19 mouse cellular contexts compared by ENCODE assay signal in the genomic region with DNA sequence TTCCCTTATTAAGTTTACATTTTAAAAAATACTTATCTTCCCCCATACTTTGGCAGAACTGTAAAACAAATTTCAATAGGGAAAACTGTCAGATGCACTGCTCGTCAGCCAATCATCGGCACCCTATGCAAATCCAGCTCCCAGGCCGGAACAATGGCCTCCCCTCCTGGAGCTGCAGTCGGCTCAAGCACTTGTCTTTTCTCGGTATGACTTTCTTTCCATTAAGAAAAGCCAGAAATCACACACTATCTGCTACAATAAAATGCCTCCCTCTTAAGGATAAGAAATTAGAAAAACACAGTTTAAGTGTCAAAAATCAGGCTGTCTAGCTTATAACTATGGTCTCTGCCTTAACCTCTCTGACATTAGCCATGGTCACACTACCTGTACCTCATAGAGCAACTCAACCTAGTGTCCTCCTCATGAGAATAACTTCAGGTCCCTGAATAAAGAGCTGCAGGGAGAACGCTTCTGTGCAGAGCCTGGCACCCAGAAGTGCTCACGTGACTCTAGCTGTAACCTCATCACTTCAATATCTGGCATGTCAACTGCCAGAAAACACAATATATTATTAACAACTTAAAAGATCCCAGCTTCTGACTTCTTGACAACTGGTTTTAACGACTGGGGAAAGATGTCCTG. TPM values are rescaled to one million over a fixed set of nuclear protein-coding genes. Genes with fewer than 3 reads are reported as not detected.
DNase-seq lines count a peak whose midpoint lies in the region; ATAC-seq and TF ChIP-seq lines count a peak whose summit lies in the region.
"Had no signal": no experiment of that assay in that cellular context is flagged by ENCODE, and none has a peak within 500 bp of the region (broad histone marks: within the 10 kb centered on the region; RNA-seq: fewer than 3 reads in every experiment).

No protein-coding gene starts in this region.

- WGBS in midbrain, embryonic 11.5 days: 89% methylated on average over 8 of the region's 8 CpGs
- WGBS in midbrain, embryonic 15.5 days: 83% methylated on average over 8 of the region's 8 CpGs

- no peak for TF ChIP-seq RAD21 in CH12.LX (IDR thresholded peaks at IDR 0.05; ENCODE audit: low read depth, low read length)

- H3K27me3 ChIP-seq in midbrain, embryonic 11.5 days (ENCODE audit: control insufficient read depth, insufficient read depth, low read length): no peaks in the 10 kb centered on the region
- no peaks in the 10 kb centered on the region for H3K27me3 ChIP-seq in midbrain, embryonic 15.5 days (replicated peaks)
- H3K27me3 ChIP-seq in CH12.LX (replicated peaks): no peaks in the 10 kb centered on the region
- H3K27me3 ChIP-seq: embryonic facial prominence, embryonic 12.5 days; forebrain, embryonic 13.5 days; forebrain, embryonic 15.5 days had no signal

- no peak overlapping the region for H3K4me3 ChIP-seq in midbrain, embryonic 11.5 days (ENCODE audit: low read depth, low read length)
- no peak overlapping the region for H3K4me3 ChIP-seq in midbrain, embryonic 15.5 days
- H3K4me3 ChIP-seq in CH12.LX (replicated peaks in 1 of 3; ENCODE audit: low read depth in 2 of 3, low read length in 2 of 3, poor library complexity in 1 of 3): no peak overlapping the region
- H3K4me3 ChIP-seq: embryonic facial prominence, embryonic 10.5 days; embryonic facial prominence, embryonic 12.5 days; forebrain, embryonic 13.5 days; forebrain, embryonic 15.5 days had no signal

- peak; percentile 44 for DNase-seq in midbrain, embryonic 11.5 days (ENCODE audit: low spot score, missing footprints)
- DNase-seq in CH12.LX (ENCODE audit: extremely low read depth): peak; percentile 71
- DNase-seq in urinary bladder, postnatal 36 days (ENCODE audit: low spot score in 2 of 2): no peak
- no peak for DNase-seq in thymus, postnatal 36 days
- DNase-seq: adrenal gland, adult 2 months; adrenal gland, postnatal 10 days; adrenal gland, postnatal 25 days; cerebellum, adult 11 months; cerebellum, adult 18-20 months; cerebellum, adult 9-10 months; cerebellum, postnatal 10 days; cerebellum, postnatal 25 days; forebrain, postnatal 0 days had no signal

- peaks cover 5% of the 10 kb centered on the region; the same call in 1 of the 2 replicates for H3K9me3 ChIP-seq in midbrain, embryonic 11.5 days (ENCODE audit: control insufficient read depth, low read length)
- H3K9me3 ChIP-seq in midbrain, embryonic 15.5 days: no peaks in the 10 kb centered on the region
- H3K9me3 ChIP-seq in CH12.LX (replicated peaks; ENCODE audit: low read length): peaks cover 30% of the 10 kb centered on the region
- H3K9me3 ChIP-seq: forebrain, embryonic 15.5 days had no signal

- H3K27ac ChIP-seq in midbrain, embryonic 11.5 days (ENCODE audit: low read depth, low read length): no peak overlapping the region
- H3K27ac ChIP-seq in midbrain, embryonic 15.5 days: no peak overlapping the region
- H3K27ac ChIP-seq in CH12.LX (ENCODE audit: insufficient read depth, low read depth): peak overlapping the region; percentile 80
- H3K27ac ChIP-seq: embryonic facial prominence, embryonic 10.5 days; embryonic facial prominence, embryonic 12.5 days; forebrain, embryonic 13.5 days; forebrain, embryonic 15.5 days had no signal

- in situ Hi-C loops in CH12.LX (cut with MboI; ENCODE audit: low pct_ligation_motif_present, low pct_unique_long_range_greater_than_20kb, low sequenced_read_pairs): no loop called here

- peak; percentile 85 for TF ChIP-seq EP300 in CH12.LX (IDR thresholded peaks at IDR 0.05; ENCODE audit: low read length)

- no peak for TF ChIP-seq CTCF in CH12.LX (conservative IDR thresholded peaks at IDR 0.05 in 1 of 2, IDR thresholded peaks at IDR 0.05 in 1 of 2; ENCODE audit: low read depth in 2 of 2, low read length in 2 of 2)

- no peak for TF ChIP-seq POLR2A in CH12.LX (IDR thresholded peaks at IDR 0.05; ENCODE audit: low read depth, low read length)

- peaks cover 25% of the 10 kb centered on the region for H3K36me3 ChIP-seq in midbrain, embryonic 11.5 days (ENCODE audit: control insufficient read depth, insufficient read depth, low read length)
- peaks cover 27% of the 10 kb centered on the region for H3K36me3 ChIP-seq in midbrain, embryonic 15.5 days (replicated peaks)
- H3K36me3 ChIP-seq in CH12.LX (replicated peaks in 1 of 2; ENCODE audit: control insufficient read depth in 1 of 2, insufficient read depth in 1 of 2, low read length in 1 of 2): peaks cover 33 to 71% of the 10 kb centered on the region in 2 experiments

- H3K4me2 ChIP-seq in midbrain, embryonic 11.5 days: no peak overlapping the region
- H3K4me2 ChIP-seq in midbrain, embryonic 15.5 days: no peak overlapping the region
- H3K4me2 ChIP-seq in CH12.LX (ENCODE audit: insufficient read depth, low read depth, poor library complexity, severe bottlenecking): peak overlapping the region; percentile 92
- H3K4me2 ChIP-seq: embryonic facial prominence, embryonic 12.5 days; forebrain, embryonic 13.5 days; forebrain, embryonic 15.5 days had no signal

- no peak for ATAC-seq in midbrain, embryonic 11.5 days (ENCODE audit: low FRiP score)
- ATAC-seq in midbrain, embryonic 15.5 days (replicated peaks): no peak
- ATAC-seq: CD4-positive, CD25-positive, alpha-beta regulatory T cell, adult 4 months; forebrain, embryonic 13.5 days; forebrain, embryonic 15.5 days; forebrain, postnatal 0 days had no signal

- no peak overlapping the region for H3K9ac ChIP-seq in midbrain, embryonic 11.5 days (ENCODE audit: low read length)
- H3K9ac ChIP-seq in midbrain, embryonic 15.5 days: no peak overlapping the region
- H3K9ac ChIP-seq in CH12.LX (ENCODE audit: insufficient read depth, low read depth): peak overlapping the region; percentile 33
- H3K9ac ChIP-seq: embryonic facial prominence, embryonic 12.5 days; forebrain, embryonic 13.5 days; forebrain, embryonic 15.5 days; forebrain, postnatal 0 days had no signal

- dilution Hi-C loops in CH12.LX (cut with MboI; ENCODE audit: extremely low pct_ligation_motif_present, extremely low pct_unique_long_range_greater_than_20kb, low sequenced_read_pairs): no loop called here

- H3K79me2 ChIP-seq in CH12.LX (replicated peaks; ENCODE audit: control insufficient read depth, extremely low read depth, insufficient read depth, poor library complexity, severe bottlenecking): peaks cover 62% of the 10 kb centered on the region

- peaks cover 7% of the 10 kb centered on the region for H3K4me1 ChIP-seq in midbrain, embryonic 11.5 days (ENCODE audit: control insufficient read depth, insufficient read depth, low read length)
- peaks cover 16% of the 10 kb centered on the region for H3K4me1 ChIP-seq in midbrain, embryonic 15.5 days
- peaks cover 7 to 44% of the 10 kb centered on the region in 2 experiments for H3K4me1 ChIP-seq in CH12.LX (ENCODE audit: control insufficient read depth in 1 of 2, insufficient read depth in 2 of 2)

TF ChIP-seq in CH12.LX, 34 proteins besides CTCF, POLR2A, EP300 and RAD21 (continues in another document):
- no peak for TF ChIP-seq MXI1 (IDR thresholded peaks at IDR 0.05; ENCODE audit: low read depth, low read length)
- TF ChIP-seq CHD1 (IDR thresholded peaks at IDR 0.05; ENCODE audit: low read depth, low read length): no peak
- TF ChIP-seq PAX5 (IDR thresholded peaks at IDR 0.05; ENCODE audit: low read length): no peak
- TF ChIP-seq ELF1 (IDR thresholded peaks at IDR 0.05; ENCODE audit: low read depth, low read length): peak; percentile 48; the same call in 1 of the 2 replicates
- TF ChIP-seq IRF4 (IDR thresholded peaks at IDR 0.05; ENCODE audit: low read depth, low read length): peak; percentile 95
- TF ChIP-seq SMC3 (IDR thresholded peaks at IDR 0.05; ENCODE audit: low read depth, low read length): no peak
- TF ChIP-seq USF2 (conservative IDR thresholded peaks at IDR 0.05; ENCODE audit: low read depth, low read length): peak; percentile 58
- TF ChIP-seq MAZ (IDR thresholded peaks at IDR 0.05; ENCODE audit: low read depth, low read length): no peak
- TF ChIP-seq ZMIZ1 (IDR thresholded peaks at IDR 0.05; ENCODE audit: low read depth, low read length): no peak
- TF ChIP-seq ZNF384 (IDR thresholded peaks at IDR 0.05; ENCODE audit: low read depth, low read length): no peak
- no peak for TF ChIP-seq TCF12 (IDR thresholded peaks at IDR 0.05; ENCODE audit: low read depth, low read length)
- no peak for TF ChIP-seq POLR2AphosphoS2 (IDR thresholded peaks at IDR 0.05; ENCODE audit: low read depth, low read length)
- TF ChIP-seq ZKSCAN1 (IDR thresholded peaks at IDR 0.05; ENCODE audit: borderline replicate concordance, low read depth, low read length): no peak
- no peak for TF ChIP-seq E2F4 (IDR thresholded peaks at IDR 0.05; ENCODE audit: insufficient replicate concordance, low read depth, low read length)
- TF ChIP-seq MAFK (IDR thresholded peaks at IDR 0.05; ENCODE audit: insufficient replicate concordance, low read length): no peak
- peak; percentile 57 for TF ChIP-seq USF1 (IDR thresholded peaks at IDR 0.05; ENCODE audit: low read depth, low read length)

RNA-seq across cellular contexts. Expression of a gene that starts 5.9 kb away (rescaled TPM):
- 229 and 249 TPM in 2 replicates for polyA plus RNA-seq in midbrain, embryonic 11.5 days (2014; fragmentation: Nextera tagmentation; extraction: Ambion mirVana)
- polyA plus RNA-seq in midbrain, embryonic 15.5 days (2015; fragmentation: Nextera tagmentation; extraction: Ambion mirVana): 165 and 170 TPM in 2 replicates
- total RNA-seq in CH12.LX (2012; rRNA removed) (68.9 and 69.2 TPM in 2 replicates), CH12.LX (2014; rRNA removed) (190 and 191 TPM in 2 replicates)
- 125 and 185 TPM in 2 replicates for polyA plus RNA-seq in CH12.LX (2012; ENCODE audit: insufficient read length, low read depth)

RNA-seq across cellular contexts. Expression of a gene that starts 22.0 kb away (rescaled TPM):
- polyA plus RNA-seq in midbrain, embryonic 11.5 days (2014; fragmentation: Nextera tagmentation; extraction: Ambion mirVana): 47.2 and 53.8 TPM in 2 replicates
- 8.6 TPM in 2 replicates for polyA plus RNA-seq in midbrain, embryonic 15.5 days (2015; fragmentation: Nextera tagmentation; extraction: Ambion mirVana)
- total RNA-seq in CH12.LX (2012; rRNA removed) (16.0 and 19.6 TPM in 2 replicates), CH12.LX (2014; rRNA removed) (22.8 and 24.3 TPM in 2 replicates)
- 27.8 and 35.5 TPM in 2 replicates for polyA plus RNA-seq in CH12.LX (2012; ENCODE audit: insufficient read length, low read depth)
- polyA plus RNA-seq: adrenal gland, adult 2 months had no signal

RNA-seq across cellular contexts. Expression of a gene that starts 39.7 kb away (rescaled TPM):
- polyA plus RNA-seq in midbrain, embryonic 11.5 days (2014; fragmentation: Nextera tagmentation; extraction: Ambion mirVana): 118 and 127 TPM in 2 replicates
- 113 and 125 TPM in 2 replicates for polyA plus RNA-seq in midbrain, embryonic 15.5 days (2015; fragmentation: Nextera tagmentation; extraction: Ambion mirVana)
- total RNA-seq in CH12.LX (2012; rRNA removed): 27.2 and 33.8 TPM in 2 replicates
- total RNA-seq in CH12.LX (2014; rRNA removed): 97.6 and 110 TPM in 2 replicates
- 60.4 and 70.1 TPM in 2 replicates for polyA plus RNA-seq in CH12.LX (2012; ENCODE audit: insufficient read length, low read depth)

RNA-seq across cellular contexts. Expression of a gene that starts 49.6 kb away (rescaled TPM):
- 38.6 and 38.7 TPM in 2 replicates for polyA plus RNA-seq in midbrain, embryonic 11.5 days (2014; fragmentation: Nextera tagmentation; extraction: Ambion mirVana)
- 17.9 and 20.1 TPM in 2 replicates for polyA plus RNA-seq in midbrain, embryonic 15.5 days (2015; fragmentation: Nextera tagmentation; extraction: Ambion mirVana)
- 9.6 and 10.7 TPM in 2 replicates for total RNA-seq in CH12.LX (2012; rRNA removed)
- total RNA-seq in CH12.LX (2014; rRNA removed): 17.1 and 19.1 TPM in 2 replicates
- 9.4 and 13.1 TPM in 2 replicates for polyA plus RNA-seq in CH12.LX (2012; ENCODE audit: insufficient read length, low read depth)

Comparison
In these comparisons a context has a peak if more than half of its experiments do, and no peak if none do; other contexts are left out.
1. DNase-seq: peak in midbrain, embryonic 11.5 days (single experiment) and CH12.LX (single experiment); none in urinary bladder, postnatal 36 days (0 of 2) and thymus, postnatal 36 days (0 of 2).